Mouse (Mus musculus) small intestine, adult 2 months (tissue): ENCODE results near the gene Cs. TPM values are rescaled to one million over a fixed set of nuclear protein-coding genes. Genes with fewer than 3 reads are reported as not detected.

ENCODE experiments used
- H3K27ac ChIP-seq: fragments of 200-500 bp; 2 replicates; pipeline ENCODE4 v1.5.1; 2012; ENCODE audit warnings: low read depth, low read length, control low read depth, inconsistent platforms; ENCODE audit not compliant: insufficient read depth
- H3K27me3 ChIP-seq: fragments of 200-500 bp; 2 replicates; pipeline ENCODE4 v1.6.1; 2012; ENCODE audit warnings: mild to moderate bottlenecking, moderate library complexity, low read length, inconsistent platforms; ENCODE audit not compliant: control insufficient read depth, insufficient read depth
- H3K36me3 ChIP-seq: fragments of 200-500 bp; 2 replicates; pipeline ENCODE4 v1.6.1; 2012; ENCODE audit warnings: mild to moderate bottlenecking, low read length, control low read depth, inconsistent platforms; ENCODE audit not compliant: control insufficient read depth, insufficient read depth
- H3K4me1 ChIP-seq: fragments of 200-500 bp; 2 replicates; pipeline ENCODE4 v1.6.1; 2012; ENCODE audit warnings: low read length, inconsistent platforms, mixed read lengths; ENCODE audit not compliant: control insufficient read depth, insufficient read depth, insufficient read length
- H3K4me3 ChIP-seq: fragments of 200-500 bp; 2 replicates; pipeline ENCODE4 v1.5.1; 2012; ENCODE audit warnings: low read depth, mild to moderate bottlenecking, control low read depth, inconsistent platforms, low read length, moderate library complexity
- CTCF ChIP-seq: fragments of 200-500 bp; IDR thresholded peaks from 2 replicates; pipeline ENCODE4 v1.5.1; 2012; ENCODE audit warnings: low read depth, mild to moderate bottlenecking, control low read depth, inconsistent platforms, low read length, moderate library complexity, mixed read lengths; ENCODE audit not compliant: insufficient replicate concordance, insufficient read length; ENCODE audit errors: extremely low read depth
- POLR2A ChIP-seq: fragments of 200-500 bp; IDR thresholded peaks from 2 replicates; pipeline ENCODE4 v1.6.1; 2012; ENCODE audit warnings: low read depth, mild to moderate bottlenecking, control low read depth, inconsistent platforms, low read length, moderate library complexity
- WGBS: fragments of 180-500 bp; shearing (Covaris S2); methylation state at CpG from one replicate; pipeline ENCODE4 v1.1.7; 2018; 5-methylcytosine and 5-hydroxymethylcytosine counted together
- polyA plus RNA-seq: library from polyadenylated mRNA; depleted of rRNA; stranded (reverse); fragments of >200 nt; gene quantifications from 2 replicates; pipeline ENCODE4 v1.2.3, GENCODE M21; 2012

The Cs gene
- polyA plus RNA-seq, 1 experiment, result 588 TPM

GRCm38 (mm10) chr10:128336597-128336996 is 937 bp upstream of the Cs start:
- Histone ChIP-seq H3K27ac (peak overlapping the region; percentile 89), H3K4me1 (peaks cover 2% of the 10 kb centered on the region), H3K4me3 (no peak overlapping the region), H3K27me3 (no peaks in the 10 kb centered on the region), H3K36me3 (peaks cover 12% of the 10 kb centered on the region)
- no peak for TF ChIP-seq POLR2A
- no peak for TF ChIP-seq CTCF
- 33% methylated on average over 3 of the region's 3 CpGs for WGBS

DNA sequence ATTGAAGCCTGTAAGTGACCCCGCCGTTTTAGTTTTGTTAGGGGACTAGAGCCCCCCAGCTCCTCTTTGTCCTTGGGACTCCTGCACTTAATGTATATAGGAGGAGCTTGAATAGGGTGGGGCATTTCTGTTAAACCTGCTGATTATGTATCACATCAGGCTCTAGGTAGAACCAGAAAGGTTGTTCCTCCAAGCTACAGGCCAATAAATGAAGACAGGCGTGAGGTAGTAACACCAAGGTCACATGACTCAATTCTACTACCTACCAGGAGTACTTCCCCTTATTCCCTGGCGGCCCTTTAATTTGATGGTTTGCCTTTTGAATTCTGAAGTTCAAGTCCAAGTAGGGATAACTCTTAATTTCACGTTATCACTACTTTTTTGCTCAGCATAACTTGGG is 881 bp downstream of the Cs start:
- H3K27me3 ChIP-seq, result no peaks in the 10 kb centered on the region
- H3K4me3 ChIP-seq, result peak overlapping the region; percentile 76
- H3K4me1 ChIP-seq, result peaks cover 2% of the 10 kb centered on the region
- TF ChIP-seq POLR2A, result no peak
- no peak for TF ChIP-seq CTCF
- peak overlapping the region; percentile 95 for H3K27ac ChIP-seq
- WGBS, result 4% methylated on average over 5 of the region's 5 CpGs
- peaks cover 12% of the 10 kb centered on the region for H3K36me3 ChIP-seq

- H3K27ac ChIP-seq, result peak overlapping the region; percentile 59
These were observed 1.4 kb downstream of the Cs start for GRCm38 (mm10) chr10:128338948-128339347.

GRCm38 (mm10) chr10:128340257-128340656 is 2.7 kb downstream of the Cs start:
- peaks cover 14% of the 10 kb centered on the region for H3K36me3 ChIP-seq
- TF ChIP-seq CTCF (peak; percentile 26; the same call in 1 of the 2 replicates), POLR2A (no peak)
- 53% methylated on average over 2 of the region's 2 CpGs for WGBS
- H3K27ac ChIP-seq, result peak overlapping the region; percentile 6; the same call in 1 of the 2 replicates
- H3K27me3 ChIP-seq, result no peaks in the 10 kb centered on the region
- peaks cover 6% of the 10 kb centered on the region; the same call in 1 of the 2 replicates for H3K4me1 ChIP-seq
- no peak overlapping the region for H3K4me3 ChIP-seq

More at GRCm38 (mm10) chr10:128338948-128339347, 1.4 kb downstream of the Cs start:
- no peaks in the 10 kb centered on the region; the same call in none of the 2 replicates for H3K4me1 ChIP-seq
- TF ChIP-seq CTCF, result no peak
- TF ChIP-seq POLR2A, result no peak
- no peak overlapping the region for H3K4me3 ChIP-seq
- H3K27me3 ChIP-seq, result no peaks in the 10 kb centered on the region
- 43% methylated on average over 2 of the region's 2 CpGs for WGBS
- peaks cover 14% of the 10 kb centered on the region for H3K36me3 ChIP-seq

- Histone ChIP-seq H3K27ac (peak overlapping the region; percentile 56; the same call in 1 of the 2 replicates), H3K27me3 (no peaks in the 10 kb centered on the region), H3K4me3 (no peak overlapping the region), H3K4me1 (peaks cover 6% of the 10 kb centered on the region; the same call in 1 of the 2 replicates), H3K36me3 (peaks cover 20% of the 10 kb centered on the region)
- TF ChIP-seq CTCF (no peak), POLR2A (no peak)
- WGBS, result 72% methylated on average over 1 of the region's 1 CpGs
These were observed 5.9 kb downstream of the Cs start for GRCm38 (mm10) chr10:128343436-128343835.

DNA sequence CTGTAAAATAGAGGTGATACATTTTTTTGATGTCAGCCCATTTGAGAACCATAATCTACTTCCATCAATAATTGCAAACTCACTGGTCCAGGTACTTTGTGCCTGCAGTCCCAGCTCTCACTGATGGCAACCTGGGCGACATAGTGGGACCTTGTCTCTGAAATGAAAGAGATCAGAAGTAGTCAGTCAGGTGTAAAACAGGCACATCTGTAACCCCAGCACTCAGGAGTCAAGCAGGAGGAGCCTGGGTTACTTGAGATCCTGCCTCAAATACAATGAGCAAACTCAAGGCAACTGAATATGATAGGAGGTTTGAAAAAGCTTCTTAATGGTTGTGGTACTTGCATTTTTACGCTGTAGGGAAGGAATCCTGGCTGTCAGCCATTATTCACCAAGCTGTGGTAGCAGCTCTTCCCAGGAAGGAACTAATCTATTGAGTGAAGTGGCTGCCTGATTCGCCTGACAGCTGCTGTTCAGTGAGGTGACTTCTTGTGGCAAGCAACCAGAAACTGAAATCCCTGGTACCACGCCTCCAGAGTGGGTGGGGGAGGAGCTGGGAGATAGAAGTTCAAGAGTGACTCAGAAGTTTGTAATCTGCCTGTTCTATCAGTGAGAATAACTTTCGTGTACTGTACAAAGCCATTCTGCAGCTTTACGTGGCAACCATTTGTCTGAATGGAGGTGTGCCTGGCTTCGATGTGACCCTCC is 7.2 kb downstream of the Cs start:
- no peak overlapping the region; the same call in 1 of the 2 replicates for H3K4me3 ChIP-seq

GRCm38 (mm10) chr10:128347541-128347940 is 10.0 kb downstream of the Cs start:
- Histone ChIP-seq H3K27ac (no peak overlapping the region), H3K27me3 (no peaks in the 10 kb centered on the region), H3K4me1 (peaks cover 6% of the 10 kb centered on the region; the same call in 1 of the 2 replicates), H3K4me3 (no peak overlapping the region), H3K36me3 (peaks cover 40% of the 10 kb centered on the region)
- WGBS, result 87% methylated on average over 8 of the region's 8 CpGs
- TF ChIP-seq POLR2A (no peak), CTCF (no peak)

More for the DNA sequence above, 7.2 kb downstream of the Cs start:
- TF ChIP-seq POLR2A (no peak; the same call in 1 of the 2 replicates), CTCF (no peak; the same call in 1 of the 2 replicates)
- Histone ChIP-seq H3K4me1 (peaks cover 6% of the 10 kb centered on the region; the same call in 1 of the 2 replicates), H3K36me3 (peaks cover 18% of the 10 kb centered on the region), H3K27ac (peak overlapping the region; percentile 90), H3K27me3 (no peaks in the 10 kb centered on the region)
- 3% methylated on average over 7 of the region's 7 CpGs for WGBS
